In the genomic region with DNA sequence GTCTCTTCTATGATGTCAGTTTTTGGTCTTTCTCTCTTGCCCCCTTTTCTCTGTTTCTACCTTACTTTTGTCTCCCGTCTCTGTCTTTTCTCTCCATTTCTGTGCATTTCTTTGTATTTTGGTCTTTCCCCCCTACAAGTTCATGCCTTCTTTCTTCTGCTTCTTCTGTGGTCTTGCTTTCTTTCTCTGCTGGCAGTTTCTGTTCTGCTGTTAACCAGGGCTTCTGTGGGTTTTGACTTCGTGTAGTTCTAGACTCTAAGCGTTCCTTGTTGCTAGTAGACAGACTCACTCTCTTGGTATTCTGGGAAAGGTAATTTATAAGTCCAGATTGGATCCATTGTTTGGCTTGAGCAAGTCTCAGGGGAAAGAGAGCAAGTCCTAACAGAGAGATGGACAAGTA, we compare ENCODE assay signal across 20 mouse cellular contexts. TPM values are rescaled to one million over a fixed set of nuclear protein-coding genes. Genes with fewer than 3 reads are reported as not detected.
DNase-seq lines count a peak whose midpoint lies in the region; ATAC-seq and TF ChIP-seq lines count a peak whose summit lies in the region.
"Had no signal": no experiment of that assay in that cellular context is flagged by ENCODE, and none has a peak within 500 bp of the region (broad histone marks: within the 10 kb centered on the region; RNA-seq: fewer than 3 reads in every experiment).

No protein-coding gene starts in this region.

- ATAC-seq in kidney, embryonic 15.5 days (replicated peaks; ENCODE audit: low FRiP score) = no peak
- ATAC-seq: forebrain, embryonic 14.5 days; hindbrain, postnatal 0 days; inflammation-experienced regulatory T-cells, adult 6 months had no signal

- peak overlapping the region; percentile 61; the same call in 1 of the 2 replicates for H3K27ac ChIP-seq in kidney, embryonic 15.5 days
- peak overlapping the region; percentile 32; the same call in 1 of the 2 replicates for H3K27ac ChIP-seq in layer of hippocampus, adult 2 months
- H3K27ac ChIP-seq in CH12.LX (ENCODE audit: insufficient read depth, low read depth) = peak overlapping the region; percentile 51; the same call in 1 of the 2 replicates
- peak overlapping the region; percentile 66 for H3K27ac ChIP-seq in embryonic fibroblast, embryonic 13.5 days (ENCODE audit: insufficient read depth, low read length)
- H3K27ac ChIP-seq: heart, embryonic 10.5 days; heart, embryonic 13.5 days; hindbrain, embryonic 14.5 days; hindbrain, postnatal 0 days had no signal

- H3K9ac ChIP-seq in kidney, embryonic 15.5 days = no peak overlapping the region
- peak overlapping the region; percentile 45 for H3K9ac ChIP-seq in CH12.LX (ENCODE audit: insufficient read depth, low read depth)
- H3K9ac ChIP-seq: forebrain, postnatal 0 days; heart, embryonic 13.5 days; hindbrain, embryonic 14.5 days had no signal

- TF ChIP-seq CTCF in layer of hippocampus, adult 2 months (conservative IDR thresholded peaks at IDR 0.05) = no peak
- TF ChIP-seq CTCF in CH12.LX (conservative IDR thresholded peaks at IDR 0.05 in 1 of 2, IDR thresholded peaks at IDR 0.05 in 1 of 2; ENCODE audit: low read depth in 2 of 2, low read length in 2 of 2) = no peak
- no peak for TF ChIP-seq CTCF in embryonic fibroblast, embryonic 13.5 days (IDR thresholded peaks at IDR 0.05; ENCODE audit: borderline replicate concordance, insufficient read depth, low read length)

- DNase-seq in kidney, adult 8-10 months = no peak
- DNase-seq in layer of hippocampus, adult 2 months (ENCODE audit: low spot score in 2 of 2) = no peak
- DNase-seq in layer of hippocampus, postnatal 10 days (ENCODE audit: low spot score in 2 of 2) = no peak
- no peak for DNase-seq in CH12.LX (ENCODE audit: extremely low read depth)
- no peak for DNase-seq in B cell, adult 2 months
- DNase-seq: gastrocnemius, postnatal 10 days; gastrocnemius, postnatal 36 days; heart, postnatal 4 days had no signal

- TF ChIP-seq EP300 in CH12.LX (IDR thresholded peaks at IDR 0.05; ENCODE audit: low read length) = peak; percentile 60; the same call in 1 of the 2 replicates

- no peak for TF ChIP-seq RAD21 in CH12.LX (IDR thresholded peaks at IDR 0.05; ENCODE audit: low read depth, low read length)

- H3K4me1 ChIP-seq in kidney, embryonic 15.5 days = peaks cover 13% of the 10 kb centered on the region
- peaks cover 11 to 22% of the 10 kb centered on the region in 2 experiments; a peak in 3 of 4 replicates for H3K4me1 ChIP-seq in CH12.LX (ENCODE audit: control insufficient read depth in 1 of 2, insufficient read depth in 2 of 2)
- H3K4me1 ChIP-seq in embryonic fibroblast, embryonic 13.5 days (ENCODE audit: control insufficient read depth, insufficient read depth, low read length) = no peaks in the 10 kb centered on the region; the same call in 1 of the 2 replicates
- H3K4me1 ChIP-seq: heart, embryonic 10.5 days had no signal

- dilution Hi-C loops in CH12.LX (cut with MboI; ENCODE audit: extremely low pct_ligation_motif_present, extremely low pct_unique_long_range_greater_than_20kb, low sequenced_read_pairs) = no loop called here

- H3K36me3 ChIP-seq in kidney, embryonic 15.5 days = peaks cover 46% of the 10 kb centered on the region
- H3K36me3 ChIP-seq in CH12.LX (replicated peaks in 1 of 2; ENCODE audit: control insufficient read depth in 1 of 2, insufficient read depth in 1 of 2, low read length in 1 of 2) = peaks cover 38 to 90% of the 10 kb centered on the region in 2 experiments
- H3K36me3 ChIP-seq: G1E had no signal

- H3K9me3 ChIP-seq in kidney, embryonic 15.5 days (replicated peaks) = no peaks in the 10 kb centered on the region
- no peaks in the 10 kb centered on the region for H3K9me3 ChIP-seq in CH12.LX (replicated peaks; ENCODE audit: low read length)
- H3K9me3 ChIP-seq: heart, embryonic 10.5 days; heart, embryonic 13.5 days had no signal

- no peak overlapping the region for H3K4me3 ChIP-seq in kidney, embryonic 15.5 days (replicated peaks)
- no peak overlapping the region for H3K4me3 ChIP-seq in layer of hippocampus, adult 2 months
- H3K4me3 ChIP-seq in CH12.LX (replicated peaks in 1 of 3; ENCODE audit: low read depth in 2 of 3, low read length in 2 of 3, poor library complexity in 1 of 3) = no peak overlapping the region
- no peak overlapping the region for H3K4me3 ChIP-seq in embryonic fibroblast, embryonic 13.5 days (ENCODE audit: insufficient read depth, low read length)
- H3K4me3 ChIP-seq: heart, adult 2 months; heart, embryonic 10.5 days; heart, embryonic 13.5 days had no signal

- 94% methylated on average over 3 of the region's 3 CpGs for WGBS in kidney, embryonic 15.5 days

- H3K4me2 ChIP-seq in kidney, embryonic 15.5 days = no peak overlapping the region
- peak overlapping the region; percentile 4; the same call in 1 of the 2 replicates for H3K4me2 ChIP-seq in CH12.LX (ENCODE audit: insufficient read depth, low read depth, poor library complexity, severe bottlenecking)
- H3K4me2 ChIP-seq: heart, embryonic 13.5 days; hindbrain, embryonic 14.5 days had no signal

- in situ Hi-C loops in CH12.LX (cut with MboI; ENCODE audit: low pct_ligation_motif_present, low pct_unique_long_range_greater_than_20kb, low sequenced_read_pairs) = no loop called here

- no peaks in the 10 kb centered on the region; the same call in none of the 2 replicates for H3K79me2 ChIP-seq in CH12.LX (replicated peaks; ENCODE audit: control insufficient read depth, extremely low read depth, insufficient read depth, poor library complexity, severe bottlenecking)

- no peak for TF ChIP-seq POLR2A in CH12.LX (IDR thresholded peaks at IDR 0.05; ENCODE audit: low read depth, low read length)
- no peak for TF ChIP-seq POLR2A in embryonic fibroblast, embryonic 13.5 days (IDR thresholded peaks at IDR 0.05; ENCODE audit: low read depth, low read length)

- no peaks in the 10 kb centered on the region for H3K27me3 ChIP-seq in kidney, embryonic 15.5 days
- H3K27me3 ChIP-seq in CH12.LX (replicated peaks) = no peaks in the 10 kb centered on the region
- H3K27me3 ChIP-seq: heart, embryonic 13.5 days had no signal

TF ChIP-seq in CH12.LX, 34 proteins besides CTCF, POLR2A, EP300 and RAD21:
- TF ChIP-seq IRF4 (IDR thresholded peaks at IDR 0.05; ENCODE audit: low read depth, low read length) = peak; percentile 11; the same call in 1 of the 2 replicates
- no peak for TF ChIP-seq TCF12 (IDR thresholded peaks at IDR 0.05; ENCODE audit: low read depth, low read length)
- TF ChIP-seq USF1 (IDR thresholded peaks at IDR 0.05; ENCODE audit: low read depth, low read length) = no peak

RNA-seq across cellular contexts. Expression of a gene that starts 17.7 kb away (rescaled TPM):
- 52.7 and 57.3 TPM in 2 replicates for polyA plus RNA-seq in kidney, embryonic 15.5 days (2015; fragmentation: Nextera tagmentation; extraction: Ambion mirVana)
- total RNA-seq in layer of hippocampus, adult 2 months (2021) = 10 to 100 TPM; 24.6 to 26.7 TPM
- total RNA-seq in layer of hippocampus, postnatal 10 days (2021) = 10 to 100 TPM; 23.2 to 26.2 TPM
- total RNA-seq in CH12.LX (2012; rRNA removed) (24.2 and 27.8 TPM in 2 replicates), CH12.LX (2014; rRNA removed) (29.5 and 32.6 TPM in 2 replicates)
- 61.8 and 67.1 TPM in 2 replicates for polyA plus RNA-seq in CH12.LX (2012; ENCODE audit: insufficient read length, low read depth)
- 57.4 and 59.3 TPM in 2 replicates for polyA plus RNA-seq in embryonic fibroblast, embryonic 13.5 days (2011; ENCODE audit: insufficient read length, low read depth, missing spikeins)

RNA-seq across cellular contexts. Expression of a gene that starts 24.3 kb away (rescaled TPM):
- polyA plus RNA-seq in kidney, embryonic 15.5 days (2015; fragmentation: Nextera tagmentation; extraction: Ambion mirVana) = 36.3 and 37.2 TPM in 2 replicates
- 10 to 100 TPM; 25.8 to 30.4 TPM for total RNA-seq in layer of hippocampus, adult 2 months (2021)
- total RNA-seq in layer of hippocampus, postnatal 10 days (2021) = 10 to 100 TPM; 30.4 to 32.3 TPM
- total RNA-seq in CH12.LX (2012; rRNA removed) = 38.7 and 44.1 TPM in 2 replicates
- total RNA-seq in CH12.LX (2014; rRNA removed) = 65.1 and 79.5 TPM in 2 replicates
- 60.0 and 62.5 TPM in 2 replicates for polyA plus RNA-seq in CH12.LX (2012; ENCODE audit: insufficient read length, low read depth)
- 31.1 and 34.0 TPM in 2 replicates for polyA plus RNA-seq in embryonic fibroblast, embryonic 13.5 days (2011; ENCODE audit: insufficient read length, low read depth, missing spikeins)

RNA-seq across cellular contexts. Expression of a gene that starts 24.3 kb away (rescaled TPM):
- 50.7 and 51.8 TPM in 2 replicates for polyA plus RNA-seq in kidney, embryonic 15.5 days (2015; fragmentation: Nextera tagmentation; extraction: Ambion mirVana)
- total RNA-seq in layer of hippocampus, adult 2 months (2021) = 10 to 100 TPM; 34.2 to 38.2 TPM
- 10 to 100 TPM; 40.3 to 44.7 TPM for total RNA-seq in layer of hippocampus, postnatal 10 days (2021)
- total RNA-seq in CH12.LX (2012; rRNA removed) (83.7 and 87.3 TPM in 2 replicates), CH12.LX (2014; rRNA removed) (69.5 and 73.9 TPM in 2 replicates)
- 48.4 and 56.5 TPM in 2 replicates for polyA plus RNA-seq in CH12.LX (2012; ENCODE audit: insufficient read length, low read depth)
- polyA plus RNA-seq in embryonic fibroblast, embryonic 13.5 days (2011; ENCODE audit: insufficient read length, low read depth, missing spikeins) = 33.6 and 40.3 TPM in 2 replicates

RNA-seq across cellular contexts. Expression of a gene that starts 36.2 kb away (rescaled TPM):
- 12.4 and 13.9 TPM in 2 replicates for polyA plus RNA-seq in kidney, embryonic 15.5 days (2015; fragmentation: Nextera tagmentation; extraction: Ambion mirVana)
- 10 to 100 TPM; 21.7 to 21.8 TPM for total RNA-seq in layer of hippocampus, adult 2 months (2021)
- total RNA-seq in layer of hippocampus, postnatal 10 days (2021) = 10 to 100 TPM; 18.7 to 20.1 TPM
- total RNA-seq in CH12.LX (2012; rRNA removed) (6.3 and 7.0 TPM in 2 replicates), CH12.LX (2014; rRNA removed) (6.3 and 6.9 TPM in 2 replicates)
- 7.0 and 8.0 TPM in 2 replicates for polyA plus RNA-seq in CH12.LX (2012; ENCODE audit: insufficient read length, low read depth)
- 30.0 and 40.9 TPM in 2 replicates for polyA plus RNA-seq in embryonic fibroblast, embryonic 13.5 days (2011; ENCODE audit: insufficient read length, low read depth, missing spikeins)

RNA-seq across cellular contexts. Expression of a gene that starts 49.6 kb away (rescaled TPM):
- 14.9 and 15.8 TPM in 2 replicates for polyA plus RNA-seq in kidney, embryonic 15.5 days (2015; fragmentation: Nextera tagmentation; extraction: Ambion mirVana)
- total RNA-seq in layer of hippocampus, adult 2 months (2021) = under 1 TPM; 0.39 to 0.67 TPM
- under 1 TPM in 1 of 2 experiments, not detected in 1; 0.29 TPM for total RNA-seq in layer of hippocampus, postnatal 10 days (2021)
- total RNA-seq in CH12.LX (2012; rRNA removed) (0.21 and 0.30 TPM in 2 replicates), CH12.LX (2014; rRNA removed) (not detected in 2 replicates)
- 0.24 and 0.37 TPM in 2 replicates for polyA plus RNA-seq in CH12.LX (2012; ENCODE audit: insufficient read length, low read depth)
- polyA plus RNA-seq in embryonic fibroblast, embryonic 13.5 days (2011; ENCODE audit: insufficient read length, low read depth, missing spikeins) = 2.1 and 3.9 TPM in 2 replicates
- total RNA-seq: G1E; granulocyte monocyte progenitor cell, adult 5-6 weeks had no signal
- polyA plus RNA-seq: forebrain, postnatal 0 days; G1E had no signal
